Mouse (Mus musculus): ENCODE results near the gene Hpse. TPM values are rescaled to one million over a fixed set of nuclear protein-coding genes. Genes with fewer than 3 reads are reported as not detected.

The Hpse gene
- polyA plus RNA-seq, 1 experiment: 0.66 TPM

DNA sequence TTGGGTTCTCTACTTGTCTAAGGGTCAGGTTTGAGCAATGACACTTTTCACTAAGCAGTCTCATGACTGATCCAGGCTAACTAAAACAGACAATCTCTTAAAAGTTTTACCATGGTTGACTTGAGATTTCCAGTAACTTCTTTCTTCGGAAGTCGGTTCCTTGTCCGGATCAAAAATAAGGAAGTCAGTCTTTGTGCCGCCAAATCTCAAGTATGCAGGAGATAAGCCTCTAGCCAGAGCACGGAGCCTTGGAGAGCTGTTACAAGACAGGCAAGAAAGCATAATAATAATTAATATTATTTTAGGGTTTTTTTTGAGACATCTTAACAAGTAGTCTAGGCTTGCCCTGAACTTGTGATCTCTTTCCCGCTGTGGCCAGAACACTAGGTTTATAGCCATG, 8.3 kb downstream of the Hpse start:
- Histone ChIP-seq H3K4me2 (ENCODE audit: low read depth) (no peak overlapping the region), H3K79me2 (ENCODE audit: control insufficient read depth, insufficient read depth) (no peaks in the 10 kb centered on the region), H3ac (ENCODE audit: control insufficient read depth, insufficient read length) (no peak overlapping the region), H3K36me3 (ENCODE audit: control insufficient read depth, insufficient read depth) (no peaks in the 10 kb centered on the region), H3K27me3 (ENCODE audit: control insufficient read depth, insufficient read depth, insufficient read length) (peaks cover 4% of the 10 kb centered on the region), H3K4me3 (no peak overlapping the region)
- TF ChIP-seq REST (IDR thresholded peaks at IDR 0.05; ENCODE audit: insufficient read depth, insufficient read length): no peak
- no peak for TF ChIP-seq MAX (IDR thresholded peaks at IDR 0.05; ENCODE audit: low read depth)
- no peak for TF ChIP-seq MYOG (IDR thresholded peaks at IDR 0.05; ENCODE audit: control insufficient read depth in 1 of 3, insufficient read depth in 1 of 3, insufficient read length in 2 of 3, low read depth in 2 of 3)
- TF ChIP-seq POLR2A (IDR thresholded peaks at IDR 0.05; ENCODE audit: insufficient read length, low read depth): no peak
- no peak for TF ChIP-seq POLR2AphosphoS2 (IDR thresholded peaks at IDR 0.05; ENCODE audit: insufficient read length, low read depth)

DNA sequence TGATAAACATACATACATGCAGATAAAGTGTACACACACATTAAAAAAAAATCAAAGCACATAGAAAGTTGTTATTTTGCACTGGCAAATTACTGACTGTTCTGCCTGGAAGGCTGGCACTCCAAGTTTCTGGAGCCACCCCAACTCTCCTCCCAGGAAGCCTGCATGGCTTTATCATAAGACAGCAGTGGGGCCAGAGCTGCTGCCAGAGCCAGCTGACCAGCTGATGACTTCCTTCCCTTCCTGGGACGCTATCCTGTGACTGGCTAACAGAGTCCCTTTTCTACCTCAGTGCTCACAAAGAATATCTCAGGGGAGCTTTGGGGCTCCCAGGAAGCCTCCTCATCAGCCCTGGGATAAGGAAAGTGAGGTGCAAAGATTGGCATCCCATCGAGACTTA, 9.5 kb downstream of the Hpse start:
- Histone ChIP-seq H3ac (ENCODE audit: control insufficient read depth, insufficient read length) (no peak overlapping the region), H3K79me2 (ENCODE audit: control insufficient read depth, insufficient read depth) (no peaks in the 10 kb centered on the region), H3K4me2 (ENCODE audit: low read depth) (no peak overlapping the region), H3K27me3 (ENCODE audit: control insufficient read depth, insufficient read depth, insufficient read length) (peaks cover 4% of the 10 kb centered on the region), H3K4me3 (no peak overlapping the region), H3K36me3 (ENCODE audit: control insufficient read depth, insufficient read depth) (no peaks in the 10 kb centered on the region)
- TF ChIP-seq MYOD1 (IDR thresholded peaks at IDR 0.05; ENCODE audit: control insufficient read depth in 1 of 3, insufficient read length in 2 of 3, low read depth in 2 of 3): no peak
- TF ChIP-seq REST (IDR thresholded peaks at IDR 0.05; ENCODE audit: insufficient read depth, insufficient read length): no peak
- no peak for TF ChIP-seq TCF3 (IDR thresholded peaks at IDR 0.05; ENCODE audit: insufficient read length, low read depth)
- TF ChIP-seq POLR2AphosphoS2 (IDR thresholded peaks at IDR 0.05; ENCODE audit: insufficient read length, low read depth): no peak
- TF ChIP-seq USF1 (IDR thresholded peaks at IDR 0.05; ENCODE audit: low read depth): no peak
- no peak for TF ChIP-seq POLR2A (IDR thresholded peaks at IDR 0.05; ENCODE audit: insufficient read length, low read depth)
- TF ChIP-seq MAX (IDR thresholded peaks at IDR 0.05; ENCODE audit: low read depth): no peak
- TF ChIP-seq E2F4 (IDR thresholded peaks at IDR 0.05; ENCODE audit: insufficient read depth): no peak
- TF ChIP-seq MYOG (IDR thresholded peaks at IDR 0.05; ENCODE audit: control insufficient read depth in 1 of 3, insufficient read depth in 1 of 3, insufficient read length in 2 of 3, low read depth in 2 of 3): no peak
- no peak for TF ChIP-seq CEBPB (IDR thresholded peaks at IDR 0.05; ENCODE audit: insufficient read depth, poor library complexity, severe bottlenecking)
- no peak for TF ChIP-seq SRF (IDR thresholded peaks at IDR 0.05; ENCODE audit: control insufficient read depth, insufficient read length, low read depth)
- TF ChIP-seq TCF12 (IDR thresholded peaks at IDR 0.05; ENCODE audit: insufficient read depth, poor library complexity, severe bottlenecking): no peak

DNA sequence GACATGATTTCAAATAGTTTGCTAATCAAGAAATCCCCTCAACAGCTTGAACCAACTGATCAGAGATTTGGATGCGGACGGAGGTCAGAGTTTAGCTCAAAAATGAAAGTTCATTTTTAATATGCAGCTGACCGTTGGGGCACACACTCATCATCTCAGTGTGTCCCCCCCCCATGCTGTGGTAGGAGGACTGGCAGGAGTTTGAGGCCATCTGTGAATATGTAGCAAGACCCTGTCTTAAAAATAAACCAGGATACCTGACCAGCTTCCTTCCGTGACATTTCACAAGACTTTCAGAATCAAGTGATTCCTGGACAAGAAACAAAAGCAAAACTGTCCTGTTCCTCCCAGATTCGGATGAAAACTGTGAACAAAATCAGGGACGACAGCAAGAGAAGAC, 10.5 kb downstream of the Hpse start:
- Histone ChIP-seq H3K79me2 (ENCODE audit: control insufficient read depth, insufficient read depth) (no peaks in the 10 kb centered on the region), H3ac (ENCODE audit: control insufficient read depth, insufficient read length) (no peak overlapping the region), H3K36me3 (ENCODE audit: control insufficient read depth, insufficient read depth) (no peaks in the 10 kb centered on the region), H3K4me3 (no peak overlapping the region), H3K27me3 (ENCODE audit: control insufficient read depth, insufficient read depth, insufficient read length) (peaks cover 4% of the 10 kb centered on the region), H3K4me2 (ENCODE audit: low read depth) (no peak overlapping the region)
- TF ChIP-seq E2F4 (IDR thresholded peaks at IDR 0.05; ENCODE audit: insufficient read depth): no peak
- TF ChIP-seq USF1 (IDR thresholded peaks at IDR 0.05; ENCODE audit: low read depth): no peak
- TF ChIP-seq CEBPB (IDR thresholded peaks at IDR 0.05; ENCODE audit: insufficient read depth, poor library complexity, severe bottlenecking): no peak
- no peak for TF ChIP-seq MYOG (IDR thresholded peaks at IDR 0.05; ENCODE audit: control insufficient read depth in 1 of 3, insufficient read depth in 1 of 3, insufficient read length in 2 of 3, low read depth in 2 of 3)
- TF ChIP-seq MAX (IDR thresholded peaks at IDR 0.05; ENCODE audit: low read depth): no peak
- TF ChIP-seq TCF12 (IDR thresholded peaks at IDR 0.05; ENCODE audit: insufficient read depth, poor library complexity, severe bottlenecking): no peak

DNA sequence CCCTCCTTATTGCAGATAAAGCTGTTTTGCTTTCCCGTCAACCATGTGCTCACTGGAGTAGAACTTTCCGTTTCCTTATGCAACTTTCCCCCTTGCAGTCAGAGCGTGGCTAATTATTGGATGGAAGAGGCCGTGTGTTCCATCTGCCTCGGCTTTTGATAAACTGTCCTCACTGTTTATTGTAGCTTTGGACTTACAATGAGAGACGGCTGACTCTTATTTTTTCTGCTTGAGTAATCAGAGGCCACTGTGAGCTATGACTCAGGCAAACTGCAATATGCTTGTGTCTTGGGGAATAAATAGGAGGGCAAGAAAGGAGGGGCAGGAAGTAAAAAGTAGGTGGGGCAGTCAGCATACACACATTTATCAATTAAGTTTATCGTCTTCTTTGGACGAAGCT, 12.8 kb downstream of the Hpse start:
- H3K4me2 ChIP-seq (ENCODE audit: low read depth): no peak overlapping the region
- no peak overlapping the region for H3K4me3 ChIP-seq
- H3K27me3 ChIP-seq (ENCODE audit: control insufficient read depth, insufficient read depth, insufficient read length): peaks cover 4% of the 10 kb centered on the region
- no peak for TF ChIP-seq E2F4 (IDR thresholded peaks at IDR 0.05; ENCODE audit: insufficient read depth)
- no peak for TF ChIP-seq POLR2AphosphoS2 (IDR thresholded peaks at IDR 0.05; ENCODE audit: insufficient read length, low read depth)
- no peak for TF ChIP-seq CEBPB (IDR thresholded peaks at IDR 0.05; ENCODE audit: insufficient read depth, poor library complexity, severe bottlenecking)
- TF ChIP-seq MYOG (IDR thresholded peaks at IDR 0.05; ENCODE audit: control insufficient read depth in 1 of 3, insufficient read depth in 1 of 3, insufficient read length in 2 of 3, low read depth in 2 of 3): no peak
- TF ChIP-seq MAX (IDR thresholded peaks at IDR 0.05; ENCODE audit: low read depth): no peak
- no peak for TF ChIP-seq TCF3 (IDR thresholded peaks at IDR 0.05; ENCODE audit: insufficient read length, low read depth)
- TF ChIP-seq USF1 (IDR thresholded peaks at IDR 0.05; ENCODE audit: low read depth): no peak
- no peak for TF ChIP-seq MYOD1 (IDR thresholded peaks at IDR 0.05; ENCODE audit: control insufficient read depth in 1 of 3, insufficient read length in 2 of 3, low read depth in 2 of 3)
- TF ChIP-seq REST (IDR thresholded peaks at IDR 0.05; ENCODE audit: insufficient read depth, insufficient read length): no peak
- TF ChIP-seq SRF (IDR thresholded peaks at IDR 0.05; ENCODE audit: control insufficient read depth, insufficient read length, low read depth): no peak
- TF ChIP-seq POLR2A (IDR thresholded peaks at IDR 0.05; ENCODE audit: insufficient read length, low read depth): no peak
- no peak for TF ChIP-seq TCF12 (IDR thresholded peaks at IDR 0.05; ENCODE audit: insufficient read depth, poor library complexity, severe bottlenecking)
- no peaks in the 10 kb centered on the region for H3K79me2 ChIP-seq (ENCODE audit: control insufficient read depth, insufficient read depth)
- no peak overlapping the region for H3ac ChIP-seq (ENCODE audit: control insufficient read depth, insufficient read length)
- no peaks in the 10 kb centered on the region for H3K36me3 ChIP-seq (ENCODE audit: control insufficient read depth, insufficient read depth)

DNA sequence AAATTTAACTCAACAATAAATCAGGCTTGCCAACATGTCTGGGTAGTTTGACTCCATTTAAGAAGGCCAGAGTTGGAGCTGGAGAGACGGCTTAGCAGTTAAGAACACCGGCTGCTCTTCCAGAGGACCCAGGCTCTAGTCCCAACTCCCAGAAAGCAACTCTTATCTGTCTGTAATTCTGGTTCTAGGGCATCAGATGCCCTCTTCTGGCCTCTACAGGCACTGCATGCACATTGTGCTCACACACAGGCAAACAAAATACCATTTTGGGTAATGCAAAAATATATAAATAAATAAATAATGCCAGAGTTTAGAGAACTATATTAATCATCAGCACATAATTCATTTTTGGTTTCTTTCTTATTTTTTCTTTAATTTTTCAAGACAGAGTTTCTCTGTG, 15.2 kb downstream of the Hpse start:
- no peaks in the 10 kb centered on the region for H3K36me3 ChIP-seq (ENCODE audit: control insufficient read depth, insufficient read depth)
- no peak overlapping the region for H3K4me2 ChIP-seq (ENCODE audit: low read depth)
- H3K79me2 ChIP-seq (ENCODE audit: control insufficient read depth, insufficient read depth): no peaks in the 10 kb centered on the region
- H3K27me3 ChIP-seq (ENCODE audit: control insufficient read depth, insufficient read depth, insufficient read length): no peaks in the 10 kb centered on the region
- H3K4me3 ChIP-seq: no peak overlapping the region
- no peak for TF ChIP-seq REST (IDR thresholded peaks at IDR 0.05; ENCODE audit: insufficient read depth, insufficient read length)
- TF ChIP-seq MAX (IDR thresholded peaks at IDR 0.05; ENCODE audit: low read depth): no peak
- TF ChIP-seq USF1 (IDR thresholded peaks at IDR 0.05; ENCODE audit: low read depth): no peak
- no peak for TF ChIP-seq MYOD1 (IDR thresholded peaks at IDR 0.05; ENCODE audit: control insufficient read depth in 1 of 3, insufficient read length in 2 of 3, low read depth in 2 of 3)
- TF ChIP-seq SRF (IDR thresholded peaks at IDR 0.05; ENCODE audit: control insufficient read depth, insufficient read length, low read depth): no peak
- TF ChIP-seq TCF12 (IDR thresholded peaks at IDR 0.05; ENCODE audit: insufficient read depth, poor library complexity, severe bottlenecking): no peak
- TF ChIP-seq E2F4 (IDR thresholded peaks at IDR 0.05; ENCODE audit: insufficient read depth): no peak
- TF ChIP-seq POLR2A (IDR thresholded peaks at IDR 0.05; ENCODE audit: insufficient read length, low read depth): no peak
- TF ChIP-seq CEBPB (IDR thresholded peaks at IDR 0.05; ENCODE audit: insufficient read depth, poor library complexity, severe bottlenecking): no peak
- no peak for TF ChIP-seq MYOG (IDR thresholded peaks at IDR 0.05; ENCODE audit: control insufficient read depth in 1 of 3, insufficient read depth in 1 of 3, insufficient read length in 2 of 3, low read depth in 2 of 3)
- no peak for TF ChIP-seq TCF3 (IDR thresholded peaks at IDR 0.05; ENCODE audit: insufficient read length, low read depth)
- no peak for TF ChIP-seq POLR2AphosphoS2 (IDR thresholded peaks at IDR 0.05; ENCODE audit: insufficient read length, low read depth)
- no peak overlapping the region for H3ac ChIP-seq (ENCODE audit: control insufficient read depth, insufficient read length)
